Mouse (Mus musculus) heart, adult 8-10 months (tissue): Measurements from ENCODE around the gene Bcl3. TPM values are rescaled to one million over a fixed set of nuclear protein-coding genes. Genes with fewer than 3 reads are reported as not detected.

ENCODE experiments used
- DNase-seq: peaks from one replicate; pipeline ENCODE4 v3.0.0; 2022; ENCODE audit warnings: low spot score
- total RNA-seq, 4 experiments: library from RNA; stranded (reverse); gene quantifications; 2 replicates each; pipeline ENCODE4 v1.2.4; 2022

Gene Bcl3
- total RNA-seq = 1 to 10 TPM; 2.1 to 4.4 (median 3.5) TPM

- peak; percentile 79 for DNase-seq
Observed at GRCm38 (mm10) chr7:19822604-19823058, at the start of gene Bcl3. Gene Bcl3, minus strand, starts transcription at chr7:19822770.

DNA sequence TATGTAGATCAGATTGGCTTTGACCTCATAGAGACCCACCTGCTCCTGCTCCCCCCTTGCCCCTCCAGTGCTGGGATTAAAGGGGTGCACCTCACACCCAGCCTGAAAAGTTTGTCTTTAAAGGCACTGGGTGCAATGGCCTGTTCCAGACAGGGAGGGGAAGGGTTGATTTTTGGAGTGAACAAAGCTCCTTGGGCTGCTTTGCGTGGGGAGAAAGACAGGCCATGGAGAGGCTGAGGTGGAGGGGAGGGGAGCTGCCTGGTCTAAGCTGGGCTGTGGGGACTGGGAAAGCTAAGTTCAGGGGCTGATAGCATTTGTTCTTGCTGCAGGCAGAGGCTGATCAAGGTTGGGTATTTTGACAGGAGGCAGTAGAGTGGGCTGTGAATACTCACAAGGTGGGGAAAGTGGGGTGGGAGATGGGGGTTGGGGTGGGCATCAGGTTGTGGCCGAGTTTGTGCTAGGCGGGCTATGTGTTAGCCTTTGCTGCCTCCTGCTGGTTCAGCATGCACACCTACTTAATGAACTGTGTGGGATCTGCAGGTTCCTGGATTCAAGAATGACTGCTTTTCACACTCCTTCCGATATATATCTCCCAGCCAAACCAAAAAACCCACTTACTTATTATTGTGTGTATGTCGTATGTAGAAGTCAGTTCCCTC lies 49.5 kb upstream of the Bcl3 start:
- DNase-seq = peak; percentile 35

DNA sequence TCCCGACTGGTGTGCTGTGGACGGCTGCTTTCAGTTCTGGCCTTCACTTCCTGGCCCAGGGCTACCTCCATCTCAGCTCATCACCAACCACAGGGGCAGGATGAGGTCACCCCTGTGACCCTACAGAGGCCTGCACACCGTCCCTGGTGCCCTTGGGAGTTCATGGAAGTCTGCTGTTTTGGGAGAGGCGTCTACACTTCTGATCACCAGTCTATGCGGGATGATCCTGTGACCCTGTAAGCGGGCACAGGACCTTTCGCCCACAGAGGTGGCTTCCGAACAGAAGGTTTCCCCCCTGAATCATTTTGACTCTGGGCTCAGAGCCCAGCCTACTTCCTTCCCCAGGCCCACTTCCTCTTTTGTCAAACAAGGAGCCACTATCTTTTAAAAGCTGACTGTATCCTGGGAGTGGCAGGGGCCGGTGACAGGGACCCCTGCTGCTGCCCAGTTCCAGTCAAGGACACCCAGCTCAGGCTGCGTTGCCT lies 48.6 kb upstream of the Bcl3 start:
- DNase-seq = peak; percentile 48

DNA sequence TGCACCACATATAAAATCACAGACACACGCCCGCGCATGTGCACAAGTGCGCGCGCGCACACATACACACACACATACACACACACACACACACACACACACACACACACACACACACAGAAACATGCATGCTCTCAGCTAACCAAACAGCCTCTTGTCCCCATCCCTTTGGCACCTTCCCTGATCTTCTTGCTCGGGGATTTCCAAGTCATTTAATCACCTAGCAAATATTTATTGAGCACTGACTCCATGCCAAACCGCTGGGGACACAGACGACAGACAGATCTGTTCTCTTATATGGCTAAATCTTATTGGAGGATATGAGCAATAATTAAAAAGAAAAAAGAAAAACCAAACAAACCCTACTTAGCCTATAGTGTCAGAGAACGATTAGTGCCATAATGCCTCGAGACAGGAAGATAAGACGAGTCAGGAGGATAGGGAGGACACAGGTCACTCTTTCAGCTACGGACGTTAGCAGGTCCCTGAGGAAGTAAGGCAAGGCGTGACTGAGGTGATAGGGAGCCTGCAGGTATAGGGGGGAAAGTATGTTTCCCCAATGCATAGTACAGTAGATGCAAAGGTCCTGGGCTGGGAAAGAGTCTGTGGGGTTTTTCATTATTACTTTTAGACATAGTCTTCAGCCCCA lies 45.3 kb upstream of the Bcl3 start:
- no peak for DNase-seq

DNA sequence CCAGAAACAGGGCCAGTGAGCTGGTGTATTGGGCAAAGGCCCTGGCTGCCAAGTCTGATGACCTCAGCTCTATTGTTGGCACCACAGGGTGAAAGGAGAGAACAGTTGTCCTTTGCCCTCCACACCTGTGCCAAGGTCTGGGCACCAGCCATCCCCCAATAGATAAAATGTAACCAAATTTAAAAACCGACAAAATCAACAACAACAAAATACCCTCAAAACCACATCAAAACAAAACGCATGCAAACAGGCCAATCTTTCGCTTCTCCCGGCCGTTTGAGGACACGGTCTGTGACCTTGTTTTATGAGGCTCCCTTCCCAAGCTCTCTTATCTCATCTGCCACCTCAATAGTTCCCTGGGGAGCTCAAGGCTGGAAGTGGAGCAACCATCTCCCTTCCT lies 43.9 kb upstream of the Bcl3 start:
- DNase-seq = no peak

DNA sequence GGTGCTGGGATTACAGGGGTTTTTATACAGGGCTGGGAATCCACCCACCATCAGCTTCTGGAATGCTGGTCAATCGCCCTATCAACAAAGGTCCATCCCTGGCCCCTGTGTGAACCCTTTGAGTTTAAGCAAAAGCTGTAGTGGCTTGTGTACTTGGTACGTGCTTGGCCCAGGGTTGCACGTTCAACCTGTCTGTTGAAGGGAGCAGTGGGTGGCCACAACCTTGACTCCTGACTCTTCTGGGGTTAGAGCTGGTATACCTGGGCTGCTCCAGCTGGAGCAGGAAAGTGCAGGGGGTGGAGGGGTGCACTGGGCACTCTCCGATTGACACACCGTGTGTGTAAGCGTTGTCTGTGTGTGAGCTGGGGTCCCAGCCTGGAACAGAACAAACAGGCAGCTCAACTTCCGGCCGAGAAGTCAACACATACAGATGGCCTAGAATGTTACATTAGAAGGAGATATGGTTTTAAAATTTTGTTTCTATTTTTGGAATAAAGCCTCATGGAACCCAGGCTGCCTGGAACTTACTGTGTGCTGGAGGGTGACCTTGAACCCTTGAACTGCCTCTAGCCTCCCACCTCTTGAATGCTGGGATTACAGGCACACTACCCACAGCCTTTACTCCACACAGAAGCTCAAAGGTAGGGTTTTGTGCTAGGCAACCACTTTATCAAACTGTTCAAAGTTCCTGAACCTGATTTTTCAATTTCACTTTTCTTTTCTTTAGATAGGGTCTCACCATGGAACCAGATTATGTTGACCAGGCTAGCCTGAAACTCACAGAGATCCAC lies 42.9 kb upstream of the Bcl3 start:
- no peak for DNase-seq

- peak; percentile 52 for DNase-seq
Observed at GRCm38 (mm10) chr7:19864241-19864640, 41.7 kb upstream of the Bcl3 start.

GRCm38 (mm10) chr7:19861199-19861598 lies 38.6 kb upstream of the Bcl3 start, which contains the start of gene Ceacam16:
Gene Ceacam16, minus strand, starts transcription at chr7:19861299.
- DNase-seq = no peak

DNA sequence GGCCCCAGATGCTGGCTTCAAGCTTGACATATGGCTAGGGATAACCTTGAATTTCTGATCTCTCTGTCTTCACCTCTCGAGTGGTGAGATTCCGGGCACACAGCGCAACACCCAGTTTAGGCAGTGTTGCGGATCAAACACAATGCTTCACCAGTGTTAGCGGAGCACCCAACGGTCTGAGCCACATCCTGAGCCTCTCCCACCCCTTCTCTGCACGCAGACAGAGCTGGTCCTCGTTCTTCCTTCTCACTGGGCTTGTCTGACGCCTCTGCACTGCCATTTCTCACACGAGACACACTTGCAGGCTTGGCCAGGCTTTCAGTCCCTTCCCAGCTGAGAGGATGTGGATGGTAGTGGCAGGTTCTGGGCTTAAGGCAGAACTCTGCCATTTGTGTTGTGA lies 37.2 kb upstream of the Bcl3 start:
- DNase-seq = no peak

GRCm38 (mm10) chr7:19856283-19856682 lies 33.7 kb upstream of the Bcl3 start:
- no peak for DNase-seq

- no peak for DNase-seq
Observed at GRCm38 (mm10) chr7:19855663-19856062, 33.1 kb upstream of the Bcl3 start.

DNA sequence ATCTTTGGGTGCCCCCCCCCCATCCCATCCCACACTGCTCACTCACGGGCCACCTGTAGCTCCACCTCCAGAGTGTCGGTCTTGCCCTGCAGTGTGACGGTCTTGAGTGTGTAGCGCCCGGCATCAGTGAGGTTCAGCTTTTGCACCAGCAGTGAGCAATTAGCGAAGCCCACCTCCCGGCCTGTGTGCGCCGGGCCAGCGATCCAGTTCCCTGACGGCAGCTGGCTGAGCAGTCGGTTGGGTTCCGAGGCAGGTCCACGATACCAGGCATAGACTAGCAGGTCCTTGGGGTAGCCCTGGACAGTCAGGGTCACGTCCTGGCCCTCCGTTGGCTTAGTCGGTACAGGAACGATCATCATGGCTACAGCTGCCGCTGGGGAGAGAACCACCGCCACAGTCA lies 31.0 kb upstream of the Bcl3 start:
- DNase-seq = no peak

DNA sequence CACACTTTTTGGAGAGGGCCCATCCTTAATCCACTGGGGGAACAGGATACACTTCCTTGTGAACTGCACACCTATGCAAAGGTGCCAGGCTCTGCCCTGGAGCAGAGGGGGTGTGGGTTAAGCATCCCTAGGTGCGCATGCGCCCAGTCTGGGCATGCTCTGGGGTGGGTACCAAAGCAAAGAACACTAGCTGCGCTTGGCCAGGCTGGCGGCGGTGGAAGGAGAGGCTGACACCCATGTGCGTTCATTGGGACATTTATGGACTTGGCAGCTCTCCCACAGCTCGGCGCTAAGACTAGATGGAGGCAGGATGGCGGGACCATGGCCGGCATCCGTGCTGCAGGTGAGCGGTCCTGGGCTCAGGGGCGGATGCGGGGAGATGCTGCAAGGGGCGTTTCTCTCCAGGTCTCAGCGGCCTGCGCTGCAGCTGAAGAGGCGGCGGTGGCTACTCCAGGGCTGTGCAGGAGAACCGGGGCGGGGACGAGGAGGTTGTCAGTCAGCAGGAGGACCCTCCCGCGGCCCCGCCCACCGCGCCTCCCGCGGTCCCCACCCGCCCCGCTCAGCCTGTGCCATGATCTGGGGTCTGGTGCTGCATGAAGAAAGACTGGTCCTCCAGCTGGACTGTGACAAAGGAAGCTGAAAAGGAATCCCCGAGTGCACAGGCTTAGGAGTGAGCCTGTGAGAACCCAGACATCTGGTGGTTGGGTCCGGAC lies 29.4 kb upstream of the Bcl3 start, which contains the start of gene Gm19345:
Gene Gm19345 (plus strand): TSS at position 146 of the 713 bp plus-strand sequence.
- DNase-seq = no peak

DNA sequence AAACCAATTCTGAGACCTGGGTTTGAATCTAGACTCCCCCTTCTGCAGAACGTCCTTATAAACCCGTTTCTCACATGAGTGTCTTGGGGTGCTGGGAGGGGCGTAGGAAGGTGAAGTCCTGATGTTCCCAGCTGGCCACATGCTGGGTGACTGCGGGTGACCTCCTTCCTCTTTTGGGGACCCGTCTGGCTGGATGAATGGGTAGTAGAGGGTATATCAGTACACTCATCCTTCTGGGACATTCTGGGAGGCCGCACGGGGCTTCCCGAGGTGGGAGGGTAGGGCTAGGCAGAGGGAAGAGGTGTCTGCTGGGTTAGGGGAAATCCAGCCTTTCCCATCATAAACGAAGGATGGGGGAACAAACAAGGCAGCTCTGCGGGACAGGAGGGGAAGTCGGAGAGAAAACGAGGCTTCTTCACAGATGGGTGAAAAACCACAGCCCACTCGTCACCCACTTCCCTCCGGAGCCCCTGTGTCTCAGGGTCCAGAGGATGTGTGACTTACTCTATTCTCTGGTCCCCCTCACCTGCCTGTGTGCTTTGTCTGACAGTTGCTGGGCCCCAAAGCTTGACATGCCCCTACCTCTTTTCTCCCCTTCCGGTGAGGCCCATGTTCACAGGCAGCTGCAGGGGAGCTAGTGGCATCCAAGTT lies 22.1 kb upstream of the Bcl3 start:
- DNase-seq = no peak

DNA sequence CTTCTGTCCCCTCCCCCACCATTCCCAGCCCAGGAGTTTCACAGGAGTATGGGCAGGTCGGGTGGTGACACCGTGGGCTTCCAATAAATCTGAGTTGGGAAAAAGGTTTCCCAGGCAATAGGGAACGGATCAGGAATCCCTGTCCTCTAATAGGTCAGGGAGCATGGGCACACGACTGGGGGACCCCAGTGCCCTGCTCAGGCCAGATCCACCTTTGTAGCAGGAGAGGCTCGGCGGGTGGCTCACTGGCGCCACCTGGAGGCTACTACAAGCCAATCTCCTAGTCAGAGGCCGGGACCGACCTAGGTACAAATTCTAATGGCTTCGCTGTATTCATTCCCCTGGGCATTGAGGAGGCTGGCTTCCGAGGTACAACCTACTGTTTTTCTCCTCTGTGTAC lies 21.0 kb upstream of the Bcl3 start:
- DNase-seq = peak; percentile 62

DNA sequence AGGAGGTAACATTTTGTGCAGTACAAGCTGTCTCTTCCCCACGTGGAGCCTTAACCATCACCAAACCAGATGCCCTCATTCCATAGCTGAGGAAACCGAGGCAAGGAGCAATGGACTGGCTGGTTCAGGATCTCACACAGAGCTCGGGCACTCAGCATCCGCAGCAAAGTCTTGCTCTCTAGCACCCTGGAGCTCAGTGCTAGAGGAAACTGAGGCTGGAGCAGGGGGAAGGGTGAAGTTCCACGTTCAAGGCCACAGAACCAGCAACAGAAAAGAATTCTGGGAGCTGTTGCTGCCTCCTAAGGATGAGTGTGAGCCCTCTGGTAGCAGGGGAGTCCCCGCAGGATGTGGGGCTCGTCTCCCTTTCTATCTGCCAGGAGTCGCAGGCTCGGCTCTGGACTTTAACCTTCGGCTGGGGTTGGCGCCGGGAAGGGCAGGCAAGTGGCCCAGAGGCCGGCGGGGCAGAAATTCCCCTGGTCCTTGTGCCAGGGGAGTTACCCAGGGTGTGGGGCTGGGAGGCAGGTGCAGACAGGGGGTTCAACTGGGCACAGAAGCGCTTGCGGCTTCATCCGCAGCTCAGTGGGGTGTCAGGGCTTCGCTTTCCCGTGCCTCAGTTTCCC lies 20.4 kb upstream of the Bcl3 start:
- no peak for DNase-seq

- no peak for DNase-seq
Observed at GRCm38 (mm10) chr7:19841686-19842413, 19.3 kb upstream of the Bcl3 start.

DNA sequence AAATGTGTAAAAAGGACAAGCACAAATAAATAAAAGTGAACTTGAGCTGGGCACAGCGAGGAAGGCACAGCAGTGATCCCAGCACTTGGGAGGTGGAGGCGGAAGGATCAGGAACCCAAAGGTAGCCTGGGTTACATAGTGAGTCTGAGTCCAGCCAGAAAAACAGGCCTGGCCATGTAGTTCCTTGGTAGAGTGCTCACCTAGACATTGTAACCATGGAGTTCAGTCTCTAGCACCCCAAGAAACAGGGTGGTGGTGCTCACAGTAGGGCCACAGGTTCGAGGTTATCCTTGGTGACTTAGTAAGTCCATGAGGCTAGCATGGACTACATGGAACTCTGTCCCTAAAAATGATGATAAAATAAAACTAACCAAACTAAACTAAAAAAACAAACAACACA lies 18.4 kb upstream of the Bcl3 start:
- no peak for DNase-seq

GRCm38 (mm10) chr7:19840371-19840770 lies 17.8 kb upstream of the Bcl3 start:
- DNase-seq = no peak

- no peak for DNase-seq
Observed at GRCm38 (mm10) chr7:19836843-19837242, 14.3 kb upstream of the Bcl3 start.
